Mouse (Mus musculus) heart, embryonic 13.5 days (tissue): ENCODE measurements around the gene Adam33. TPM values are rescaled to one million over a fixed set of nuclear protein-coding genes. Genes with fewer than 3 reads are reported as not detected.

Experiments used
- ATAC-seq: fragments of 200-750 bp; cut with Nextera tagmentation; 2 replicates; pipeline ENCODE4 v1.8.0; 2017; ENCODE audit warnings: moderate TSS enrichment; ENCODE audit not compliant: insufficient number of reproducible peaks, low FRiP score, low TSS enrichment; ENCODE audit errors: extremely low read depth
- H3K27ac ChIP-seq: fragments of 300-500 bp; sonication (generic); replicated peaks from 2 replicates; pipeline ENCODE4 v1.5.1; 2015; ENCODE audit warnings: moderate library complexity, mild to moderate bottlenecking, inconsistent platforms
- H3K27me3 ChIP-seq: fragments of 300-500 bp; sonication (generic); replicated peaks from 2 replicates; pipeline ENCODE4 v1.6.1; 2015; ENCODE audit warnings: mild to moderate bottlenecking, inconsistent platforms
- H3K36me3 ChIP-seq: fragments of 300-500 bp; sonication (generic); 2 replicates; pipeline ENCODE4 v1.6.1; 2015; ENCODE audit warnings: mild to moderate bottlenecking, inconsistent platforms
- H3K4me1 ChIP-seq: fragments of 300-500 bp; sonication (generic); 2 replicates; pipeline ENCODE4 v1.6.1; 2015; ENCODE audit warnings: inconsistent platforms
- H3K4me2 ChIP-seq: fragments of 300-500 bp; sonication (generic); 2 replicates; pipeline ENCODE4 v1.6.1; 2015; ENCODE audit warnings: inconsistent platforms, mild to moderate bottlenecking, moderate library complexity
- H3K4me3 ChIP-seq: fragments of 300-500 bp; sonication (generic); 2 replicates; pipeline ENCODE4 v1.5.1; 2015; ENCODE audit warnings: moderate library complexity, mild to moderate bottlenecking, inconsistent platforms
- H3K9ac ChIP-seq: fragments of 300-500 bp; sonication (generic); 2 replicates; pipeline ENCODE4 v1.6.1; 2015; ENCODE audit warnings: inconsistent platforms, mild to moderate bottlenecking, moderate library complexity
- H3K9me3 ChIP-seq: fragments of 300-500 bp; sonication (generic); 2 replicates; pipeline ENCODE4 v1.6.1; 2016; ENCODE audit warnings: inconsistent platforms
- WGBS: fragments of 180-500 bp; shearing (Covaris S2); methylation state at CpG from one replicate; pipeline ENCODE4 v1.1.7; 2015; ENCODE audit warnings: mixed read lengths; 5-methylcytosine and 5-hydroxymethylcytosine counted together
- microRNA-seq: library from miRNA; unstranded; fragments of <30 nt; microRNA quantifications from one replicate; pipeline ENCODE4, GENCODE M21; 2016
- polyA plus RNA-seq: library from polyadenylated mRNA; unstranded; fragments of >200 nt; fragmentation: Nextera tagmentation; extraction: Ambion mirVana; gene quantifications from 2 replicates; pipeline ENCODE4 v1.2.1, GENCODE M21; 2015

The Adam33 gene
- polyA plus RNA-seq, 1 experiment from 2014 or later, result 12.8 TPM

DNA sequence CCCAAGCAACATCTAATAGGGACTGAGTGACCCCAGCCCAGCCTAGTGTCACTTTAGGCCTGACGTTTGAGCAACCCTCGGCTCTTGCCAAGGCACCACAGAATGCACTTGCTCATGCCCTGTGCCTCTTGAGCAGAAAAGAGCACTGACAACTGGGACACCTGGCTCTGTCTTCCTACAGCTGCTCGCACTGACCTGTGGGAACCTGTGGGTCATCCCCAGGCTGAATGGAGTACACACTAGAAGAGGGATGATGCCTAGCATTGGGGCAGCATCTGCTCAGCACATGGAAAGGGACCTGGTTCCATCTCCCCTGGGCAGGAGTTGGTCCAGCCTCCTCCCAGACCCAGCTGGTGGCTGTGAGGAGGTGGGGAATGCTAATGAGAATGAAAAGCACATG lies 36.7 kb downstream of the Adam33 start:
- H3K4me3 ChIP-seq, result no peak overlapping the region
- ATAC-seq, result no peak
- no peak overlapping the region for H3K9ac ChIP-seq
- peaks cover 54% of the 10 kb centered on the region for H3K36me3 ChIP-seq
- H3K4me1 ChIP-seq, result peaks cover 11% of the 10 kb centered on the region
- 78% methylated on average over 3 of the region's 3 CpGs for WGBS
- H3K4me2 ChIP-seq, result no peak overlapping the region
- H3K9me3 ChIP-seq, result no peaks in the 10 kb centered on the region
- H3K27me3 ChIP-seq, result no peaks in the 10 kb centered on the region
- no peak overlapping the region for H3K27ac ChIP-seq

DNA sequence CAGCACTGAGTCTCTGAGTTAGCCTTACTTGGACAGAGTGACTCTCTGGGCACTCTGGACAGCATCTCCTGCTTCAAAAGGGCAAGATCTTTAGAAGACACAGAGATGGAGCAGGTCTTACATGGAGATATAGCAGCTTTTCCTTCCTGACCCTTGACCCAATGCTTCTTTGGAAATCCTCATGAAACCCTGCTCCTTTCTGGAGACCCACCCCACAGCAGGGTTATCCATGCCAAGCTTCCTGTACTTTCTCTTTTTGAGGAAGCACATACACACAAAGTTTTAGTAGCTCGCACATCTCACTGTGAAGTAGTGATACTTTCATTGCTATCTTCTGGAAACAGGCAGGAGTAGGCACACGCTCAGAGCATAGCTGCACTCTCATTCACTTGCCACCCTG lies 38.4 kb downstream of the Adam33 start:
- H3K36me3 ChIP-seq, result peaks cover 69% of the 10 kb centered on the region
- H3K9ac ChIP-seq, result no peak overlapping the region
- H3K27ac ChIP-seq, result no peak overlapping the region
- no peaks in the 10 kb centered on the region for H3K27me3 ChIP-seq
- no peak overlapping the region for H3K4me2 ChIP-seq
- ATAC-seq, result no peak
- no peaks in the 10 kb centered on the region for H3K9me3 ChIP-seq
- H3K4me3 ChIP-seq, result no peak overlapping the region
- peaks cover 11% of the 10 kb centered on the region for H3K4me1 ChIP-seq
- 72% methylated on average over 2 of the region's 2 CpGs for WGBS

DNA sequence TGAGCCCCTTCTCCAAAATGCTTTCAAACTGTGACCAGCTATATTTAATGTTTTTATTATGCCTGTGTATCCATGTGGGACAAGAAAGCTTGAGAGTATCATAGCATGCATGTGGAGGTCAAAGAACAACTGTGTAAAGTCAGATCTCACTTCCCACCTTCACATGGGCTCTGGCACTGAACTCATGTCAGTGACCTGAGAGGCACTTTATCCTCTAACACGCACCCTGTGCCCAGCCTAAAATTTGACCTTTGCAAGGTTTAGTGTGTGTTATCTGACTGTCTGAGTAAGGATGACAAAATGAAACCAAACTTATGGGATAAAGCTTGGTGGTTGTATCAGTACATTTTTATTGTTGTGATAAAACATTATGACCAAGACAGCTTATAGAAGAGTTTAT lies 53.0 kb downstream of the Adam33 start:
- Histone ChIP-seq H3K9ac (no peak overlapping the region), H3K27me3 (no peaks in the 10 kb centered on the region), H3K4me3 (no peak overlapping the region), H3K4me2 (no peak overlapping the region), H3K4me1 (no peaks in the 10 kb centered on the region), H3K9me3 (peaks cover under 1% of the 10 kb centered on the region; the same call in 1 of the 2 replicates), H3K36me3 (peaks cover 59% of the 10 kb centered on the region), H3K27ac (no peak overlapping the region)
- 72% methylated on average over 1 of the region's 1 CpGs for WGBS
- ATAC-seq, result no peak

DNA sequence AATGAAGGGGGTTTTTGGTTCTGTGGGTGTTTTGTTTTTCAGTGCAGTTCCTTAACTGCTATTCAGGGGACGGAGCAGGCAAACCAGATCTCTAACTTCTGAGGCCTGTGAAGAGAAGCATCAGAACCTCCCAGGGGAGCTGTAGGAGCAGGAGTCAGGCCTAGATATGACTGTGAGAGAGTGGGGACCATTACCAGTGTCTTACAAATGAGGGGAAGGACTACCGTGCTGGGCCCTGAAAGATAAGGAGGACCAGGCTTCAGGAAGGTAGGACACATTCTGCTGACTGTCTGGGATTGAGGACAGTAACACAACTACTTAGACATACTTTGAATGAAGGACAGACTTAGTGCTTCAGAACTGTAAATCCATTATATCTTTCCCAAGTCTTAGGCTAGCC lies 54.5 kb downstream of the Adam33 start:
- H3K27ac ChIP-seq, result no peak overlapping the region
- H3K4me1 ChIP-seq, result no peaks in the 10 kb centered on the region
- H3K27me3 ChIP-seq, result no peaks in the 10 kb centered on the region
- no peak overlapping the region for H3K4me2 ChIP-seq
- H3K4me3 ChIP-seq, result no peak overlapping the region
- H3K9ac ChIP-seq, result no peak overlapping the region
- no peak for ATAC-seq
- peaks cover 59% of the 10 kb centered on the region for H3K36me3 ChIP-seq
- WGBS, result 70% methylated on average over 2 of the region's 2 CpGs
- H3K9me3 ChIP-seq, result no peaks in the 10 kb centered on the region

Small RNA genes lying within 50 kb of the gene (microRNA-seq; reads per million reads assigned to microRNA genes)
- not detected for gene Mir6973b

Other genes starting within 250 kb of the Adam33 start
- 44.5 and 46.0 TPM in 2 replicates for gene 4930402H24Rik, start 157.4 kb downstream of the Adam33 start, polyA plus RNA-seq
- gene Atrn, start 157.3 kb downstream of the Adam33 start, polyA plus RNA-seq, result 3.7 and 4.7 TPM in 2 replicates
- gene Gfra4, start 20.7 kb downstream of the Adam33 start, polyA plus RNA-seq, result 3.2 and 3.4 TPM in 2 replicates
- gene Siglec1, start 23.0 kb upstream of the Adam33 start, polyA plus RNA-seq, result 0.31 and 0.33 TPM in 2 replicates
- gene Hspa12b, start 63.5 kb upstream of the Adam33 start, polyA plus RNA-seq, result 8.1 and 8.4 TPM in 2 replicates
- gene Gm11037, start 69.7 kb upstream of the Adam33 start, polyA plus RNA-seq, result not detected in 2 replicates
- gene 1700037H04Rik, start 96.3 kb upstream of the Adam33 start, polyA plus RNA-seq, result 69.0 and 71.4 TPM in 2 replicates
- 6.8 and 7.0 TPM in 2 replicates for gene Cenpb, start 116.3 kb upstream of the Adam33 start, polyA plus RNA-seq
- gene Cdc25b, start 123.1 kb upstream of the Adam33 start, polyA plus RNA-seq, result 36.6 and 41.2 TPM in 2 replicates
- 1.3 and 1.5 TPM in 2 replicates for gene Spef1, start 123.5 kb upstream of the Adam33 start, polyA plus RNA-seq
- 32.0 and 35.2 TPM in 2 replicates for gene Ap5s1, start 143.3 kb upstream of the Adam33 start, polyA plus RNA-seq
- gene Mavs, start 170.2 kb upstream of the Adam33 start, polyA plus RNA-seq, result 18.8 and 20.1 TPM in 2 replicates
- 20.8 and 25.1 TPM in 2 replicates for gene Pank2, start 198.7 kb upstream of the Adam33 start, polyA plus RNA-seq